Mouse (Mus musculus) fat pad, adult 2 months (tissue): ENCODE results near the gene Pdzk1.

Source experiments
- DNase-seq: peaks from one replicate; pipeline ENCODE4 v3.0.0-alpha.2; 2011; ENCODE audit warnings: low read depth, low spot score; ENCODE audit errors: extremely low read depth

The Pdzk1 gene

GRCm38 (mm10) chr3:96828984-96829383 lies at the start of gene Pdzk1, which contains the start of gene Cd160:
TSS of gene Pdzk1 (plus strand) at chr3:96829284.
TSS of gene Cd160 (minus strand) at chr3:96829351.
- DNase-seq, result no peak

GRCm38 (mm10) chr3:96782236-96782635 lies 46.8 kb upstream of the Pdzk1 start:
- DNase-seq, result no peak

- no peak for DNase-seq
Measured at GRCm38 (mm10) chr3:96787784-96788183, 41.3 kb upstream of the Pdzk1 start.

GRCm38 (mm10) chr3:96788506-96788905 lies 40.6 kb upstream of the Pdzk1 start:
- no peak for DNase-seq

- no peak for DNase-seq
Measured at GRCm38 (mm10) chr3:96800254-96800653, 28.8 kb upstream of the Pdzk1 start.

GRCm38 (mm10) chr3:96802214-96802613 lies 26.9 kb upstream of the Pdzk1 start:
- no peak for DNase-seq

GRCm38 (mm10) chr3:96808136-96808535 lies 20.9 kb upstream of the Pdzk1 start:
- no peak for DNase-seq

- no peak for DNase-seq
Measured at GRCm38 (mm10) chr3:96808651-96809050, 20.4 kb upstream of the Pdzk1 start.

GRCm38 (mm10) chr3:96811232-96811631 lies 17.9 kb upstream of the Pdzk1 start:
- no peak for DNase-seq

- DNase-seq, result no peak
Measured at GRCm38 (mm10) chr3:96812395-96813091, 16.5 kb upstream of the Pdzk1 start.

- no peak for DNase-seq
Measured at GRCm38 (mm10) chr3:96813106-96813505, 16.0 kb upstream of the Pdzk1 start.

GRCm38 (mm10) chr3:96813591-96814244 lies 15.4 kb upstream of the Pdzk1 start:
- DNase-seq, result no peak

- no peak for DNase-seq
Measured at GRCm38 (mm10) chr3:96814342-96814741, 14.7 kb upstream of the Pdzk1 start.

- no peak for DNase-seq
Measured at GRCm38 (mm10) chr3:96820116-96820915, 8.8 kb upstream of the Pdzk1 start.

- DNase-seq, result no peak
Measured at GRCm38 (mm10) chr3:96821581-96821980, 7.5 kb upstream of the Pdzk1 start.

- no peak for DNase-seq
Measured at GRCm38 (mm10) chr3:96823701-96824100, 5.4 kb upstream of the Pdzk1 start.

- DNase-seq, result no peak
Measured at GRCm38 (mm10) chr3:96824614-96825013, 4.5 kb upstream of the Pdzk1 start.

GRCm38 (mm10) chr3:96825261-96825660 lies 3.8 kb upstream of the Pdzk1 start:
- no peak for DNase-seq

- DNase-seq, result no peak
Measured at GRCm38 (mm10) chr3:96828308-96828864, 698 bp upstream of the Pdzk1 start.

- no peak for DNase-seq
Measured at GRCm38 (mm10) chr3:96829856-96830255, 772 bp downstream of the Pdzk1 start.

- no peak for DNase-seq
Measured at GRCm38 (mm10) chr3:96832930-96833329, 3.8 kb downstream of the Pdzk1 start.
